Mouse (Mus musculus) bone marrow macrophage, adult 2 months (primary cell): Measurements from ENCODE around the gene Stat6. TPM values are rescaled to one million over a fixed set of nuclear protein-coding genes. Genes with fewer than 3 reads are reported as not detected.

Source experiments
- H3K27ac ChIP-seq: 2 replicates; pipeline ENCODE4 v1.5.1; 2012; ENCODE audit warnings: low read depth, low read length; ENCODE audit not compliant: insufficient read depth
- H3K4me1 ChIP-seq: 2 replicates; pipeline ENCODE4 v1.6.1; 2012; ENCODE audit warnings: low read length; ENCODE audit not compliant: control insufficient read depth, insufficient read depth
- H3K4me3 ChIP-seq: 2 replicates; pipeline ENCODE4 v1.5.1; 2012; ENCODE audit warnings: mild to moderate bottlenecking, low read length, moderate library complexity; ENCODE audit not compliant: insufficient read depth
- CTCF ChIP-seq: IDR thresholded peaks from 2 replicates; pipeline ENCODE4 v1.5.1; 2012; ENCODE audit warnings: low read depth, mild to moderate bottlenecking, low read length, moderate library complexity
- POLR2A ChIP-seq: IDR thresholded peaks from 2 replicates; pipeline ENCODE4 v1.6.1; 2012; ENCODE audit warnings: mild to moderate bottlenecking, low read depth, low read length, borderline replicate concordance
- polyA plus RNA-seq: library from polyadenylated mRNA; stranded (reverse); fragments of >200 nt; gene quantifications from 2 replicates; pipeline ENCODE4 v1.2.4, GENCODE M21; 2012; ENCODE audit not compliant: missing spikeins, insufficient read depth, insufficient read length

Gene Stat6
- polyA plus RNA-seq, 1 experiment, result 144 TPM

DNA sequence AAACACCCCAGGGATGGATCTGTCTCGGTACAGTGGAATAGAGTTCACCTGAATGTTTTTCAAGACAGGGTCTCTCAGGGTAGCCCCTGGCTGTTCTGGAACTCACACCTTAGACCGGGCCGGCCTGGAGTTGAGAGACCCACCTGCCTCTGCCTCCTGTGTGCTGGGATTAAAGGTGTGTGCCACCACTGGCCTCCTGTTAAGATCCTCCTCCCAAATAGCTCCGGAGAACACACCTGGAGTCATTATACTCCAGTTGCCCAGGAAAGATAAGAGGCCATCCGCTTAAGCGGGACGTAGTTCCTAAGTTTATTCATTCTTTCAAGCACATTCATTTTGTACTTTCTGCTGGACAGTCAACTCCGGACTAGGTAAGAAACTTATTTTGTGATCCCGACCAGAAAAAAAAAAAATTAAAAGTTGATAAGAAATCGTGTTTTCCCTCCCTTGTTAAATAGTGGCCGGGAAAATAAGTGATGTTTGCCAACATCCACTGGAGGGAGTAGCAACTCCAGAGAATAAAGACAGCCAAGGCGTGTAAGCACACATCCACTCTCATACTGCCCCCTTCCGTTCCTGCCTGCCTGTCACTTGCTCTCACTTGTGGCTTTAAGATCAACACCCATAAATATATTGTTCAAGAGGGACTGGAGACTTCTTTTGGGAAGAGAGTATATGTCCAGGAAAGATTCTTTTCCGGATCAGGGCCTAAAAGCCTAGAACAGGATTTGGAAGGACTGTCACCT is 35.0 kb downstream of the Stat6 start:
- peaks cover 2% of the 10 kb centered on the region; the same call in 1 of the 2 replicates for H3K4me1 ChIP-seq
- H3K27ac ChIP-seq, result no peak overlapping the region
- peak overlapping the region; percentile 89 for H3K4me3 ChIP-seq
- TF ChIP-seq CTCF, result peak; percentile 32; the same call in 1 of the 2 replicates
- no peak for TF ChIP-seq POLR2A

GRCm38 (mm10) chr10:127679208-127679607 is 36.4 kb downstream of the Stat6 start:
- TF ChIP-seq CTCF (no peak), POLR2A (no peak)
- Histone ChIP-seq H3K27ac (no peak overlapping the region), H3K4me3 (no peak overlapping the region), H3K4me1 (peaks cover 6% of the 10 kb centered on the region)

- no peak overlapping the region for H3K4me3 ChIP-seq
- peaks cover 6% of the 10 kb centered on the region for H3K4me1 ChIP-seq
- no peak overlapping the region for H3K27ac ChIP-seq
- TF ChIP-seq CTCF, result no peak
- TF ChIP-seq POLR2A, result no peak
Observed at GRCm38 (mm10) chr10:127679881-127680280, 37.1 kb downstream of the Stat6 start.

DNA sequence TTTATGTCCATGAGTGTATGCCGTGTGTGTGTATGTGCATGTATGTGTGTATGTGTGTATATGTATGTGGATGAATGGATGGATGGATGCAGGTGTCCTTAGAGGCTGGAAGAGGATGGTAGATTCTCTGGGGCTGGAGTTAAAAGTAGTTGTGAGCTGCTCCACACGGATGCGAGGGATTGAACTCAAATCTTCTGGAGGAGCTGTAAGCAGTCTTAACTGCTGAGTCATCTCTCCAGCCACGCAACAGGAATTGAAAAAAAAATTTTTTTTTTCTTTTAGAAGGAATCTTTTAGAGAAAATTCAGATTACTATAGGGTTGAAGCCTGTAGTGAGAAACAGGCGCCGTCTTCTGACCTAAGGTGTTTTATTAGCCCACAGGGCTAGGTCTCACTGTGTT is 40.1 kb downstream of the Stat6 start:
- TF ChIP-seq POLR2A (no peak), CTCF (no peak)
- H3K4me1 ChIP-seq, result peaks cover 6% of the 10 kb centered on the region
- no peak overlapping the region for H3K27ac ChIP-seq
- H3K4me3 ChIP-seq, result no peak overlapping the region

DNA sequence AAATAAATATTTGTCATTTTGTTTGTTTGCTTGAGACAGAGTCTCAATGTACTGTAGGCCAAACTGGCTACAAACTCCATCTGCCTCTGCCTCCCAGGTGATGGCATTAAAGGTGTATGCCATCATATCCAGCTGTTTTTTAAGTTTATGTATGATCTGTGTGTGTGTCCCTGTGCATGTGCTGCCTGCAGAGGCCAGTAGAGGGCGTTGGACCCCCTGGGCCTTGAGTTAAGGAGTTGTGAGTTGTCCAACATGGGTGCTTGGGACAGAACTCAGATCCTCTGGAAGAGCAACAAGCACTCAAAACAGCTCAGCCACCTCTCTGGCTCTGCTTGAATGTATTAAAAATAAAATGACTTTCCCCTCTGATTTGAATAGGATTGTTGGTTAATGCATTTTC is 48.3 kb downstream of the Stat6 start:
- TF ChIP-seq CTCF (no peak), POLR2A (no peak)
- Histone ChIP-seq H3K4me3 (no peak overlapping the region), H3K27ac (no peak overlapping the region), H3K4me1 (no peaks in the 10 kb centered on the region)

DNA sequence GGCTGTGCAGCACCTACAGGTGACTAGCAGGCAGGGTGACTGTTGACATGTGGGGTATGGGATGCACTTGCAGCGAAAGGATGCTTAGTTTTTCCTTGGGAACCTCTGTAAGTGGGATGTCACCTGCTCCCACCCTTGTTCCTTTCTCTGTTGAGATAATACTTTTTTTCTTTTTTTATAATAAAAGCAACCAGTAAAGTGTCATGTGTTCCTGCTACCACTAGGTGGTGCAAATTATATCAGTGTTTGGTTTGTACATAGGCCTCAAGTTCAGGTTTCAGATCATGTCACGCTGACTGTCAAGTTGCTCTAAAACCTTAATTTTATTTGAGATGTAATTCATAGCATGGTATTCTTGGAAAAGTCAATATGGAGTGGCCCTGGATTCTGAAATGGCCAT is 51.9 kb downstream of the Stat6 start:
- no peak overlapping the region for H3K4me3 ChIP-seq

DNA sequence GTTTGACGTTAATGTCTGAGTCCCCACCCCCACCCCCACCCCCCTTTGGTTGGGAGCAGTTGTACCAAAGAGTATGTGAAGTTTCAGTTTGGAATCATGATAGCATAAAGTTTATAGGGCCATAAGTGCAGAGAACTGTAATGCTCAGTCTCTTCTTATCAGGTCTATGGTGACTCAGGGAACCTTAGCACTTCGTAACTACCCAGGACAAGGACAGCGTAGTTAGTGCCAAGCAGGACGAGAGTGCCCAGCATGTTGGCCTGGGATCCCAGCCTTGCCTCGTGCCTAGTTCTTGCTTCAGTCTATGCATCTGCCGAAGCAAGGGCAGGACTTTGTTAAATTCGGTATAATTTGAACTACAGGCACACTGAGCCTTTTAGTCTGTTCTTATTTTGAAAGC is 53.0 kb downstream of the Stat6 start:
- no peak overlapping the region for H3K27ac ChIP-seq
- no peak overlapping the region for H3K4me3 ChIP-seq
- TF ChIP-seq POLR2A (no peak), CTCF (no peak)
- no peaks in the 10 kb centered on the region for H3K4me1 ChIP-seq

More for the DNA sequence above, 51.9 kb downstream of the Stat6 start:
- TF ChIP-seq POLR2A (no peak), CTCF (no peak)
- no peak overlapping the region for H3K27ac ChIP-seq
- no peaks in the 10 kb centered on the region for H3K4me1 ChIP-seq

- Histone ChIP-seq H3K4me3 (no peak overlapping the region), H3K27ac (no peak overlapping the region), H3K4me1 (no peaks in the 10 kb centered on the region)
- TF ChIP-seq CTCF, result no peak
- TF ChIP-seq POLR2A, result no peak
Observed at GRCm38 (mm10) chr10:127698966-127699365, 56.2 kb downstream of the Stat6 start.

DNA sequence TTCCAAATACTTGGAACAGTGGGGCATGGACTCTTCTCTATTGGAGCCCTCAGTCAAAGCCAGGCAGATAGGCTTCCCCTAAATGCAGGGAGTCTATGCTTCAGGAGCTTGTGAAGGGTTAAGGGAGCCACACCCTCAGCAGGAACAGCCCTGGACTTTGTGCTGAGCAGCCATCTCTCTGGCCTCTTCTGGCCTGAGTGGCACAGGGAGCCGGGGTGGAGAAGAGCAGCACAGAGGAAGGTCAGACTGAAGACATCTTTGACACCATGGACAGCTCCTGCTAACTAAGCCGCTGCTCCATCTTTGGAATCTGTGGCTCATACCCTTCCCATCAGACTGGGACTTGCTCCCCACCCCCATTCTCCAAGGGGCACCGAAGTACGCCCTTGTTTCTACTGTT is 60.5 kb downstream of the Stat6 start:
- TF ChIP-seq POLR2A, result no peak
- TF ChIP-seq CTCF, result no peak
- H3K4me3 ChIP-seq, result no peak overlapping the region
- H3K4me1 ChIP-seq, result no peaks in the 10 kb centered on the region
- no peak overlapping the region for H3K27ac ChIP-seq

DNA sequence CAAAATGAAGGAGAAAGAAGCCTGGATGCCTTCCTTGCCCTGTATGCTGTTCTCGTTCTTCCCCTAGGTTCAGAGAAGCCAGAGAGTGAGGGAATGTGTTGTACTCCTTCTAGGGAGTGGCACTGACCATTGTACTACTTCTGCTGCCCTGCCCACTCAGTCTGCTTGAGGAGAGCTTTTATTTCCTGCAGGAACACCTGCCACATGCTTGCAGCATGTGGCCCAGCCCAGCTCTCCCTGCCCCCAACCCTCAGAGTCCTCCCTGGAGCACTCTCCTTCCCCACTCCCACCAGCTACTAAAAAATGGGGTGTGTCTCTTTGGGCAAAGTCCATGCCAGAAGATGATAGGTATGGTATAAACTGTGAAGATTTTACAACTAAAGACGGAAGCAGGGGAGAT is 61.5 kb downstream of the Stat6 start:
- Histone ChIP-seq H3K27ac (no peak overlapping the region), H3K4me1 (no peaks in the 10 kb centered on the region), H3K4me3 (no peak overlapping the region)
- TF ChIP-seq CTCF, result no peak
- no peak for TF ChIP-seq POLR2A
